Mouse (Mus musculus) cortical plate, adult 2 months (tissue): ENCODE data around the gene Elmo3.
A peak's percentile ranks its signal among the peaks of the same experiment; 100 is the strongest.
"Not testable (repeated sequence)": the region's sequence is repeated elsewhere in the genome, so short reads cannot be mapped to it uniquely, and the experiment has no call there.

Source experiments
- CTCF ChIP-seq: fragments of 200-500 bp; IDR thresholded peaks from 2 replicates; pipeline ENCODE4 v1.5.1; 2011; ENCODE audit warnings: mild to moderate bottlenecking, control low read depth, low read length; ENCODE audit not compliant: insufficient read depth; ENCODE audit errors: extremely low read depth
- POLR2A ChIP-seq: fragments of 200-500 bp; IDR thresholded peaks from 2 replicates; pipeline ENCODE4 v1.6.1; 2011; ENCODE audit warnings: mild to moderate bottlenecking, low read length, control low read depth; ENCODE audit not compliant: insufficient read depth; ENCODE audit errors: extremely low read depth

- 0 out of 2 replicates have a peak, but pooled peaks have one; percentile 3 for TF ChIP-seq CTCF
- TF ChIP-seq POLR2A: not testable (repeated sequence)
These were observed 13.6 kb upstream of the Elmo3 start for GRCm38 (mm10) chr8:105291802-105292201.
